1 mouse cellular context compared by ENCODE assay signal in the genomic region with DNA sequence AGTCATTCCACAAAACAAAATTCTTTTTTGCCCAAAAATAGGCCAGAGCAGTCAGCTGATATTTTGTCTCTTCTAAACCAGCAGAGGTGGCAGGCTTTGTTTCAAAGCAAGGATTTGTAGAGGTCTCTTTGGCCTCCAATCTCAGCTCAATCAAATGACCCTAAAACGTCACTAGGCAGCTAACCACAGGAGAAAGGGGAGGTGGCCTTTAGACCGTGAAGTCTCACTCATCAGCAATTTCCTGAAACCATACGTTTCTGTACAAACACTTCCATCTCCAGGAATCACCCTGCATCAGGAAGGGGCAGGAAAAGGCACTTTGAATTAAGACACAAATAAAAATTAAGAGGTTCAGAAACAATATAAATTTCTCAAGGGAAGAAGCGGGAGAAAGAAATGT.
A peak's percentile ranks its signal among the peaks of the same experiment; 100 is the strongest.
TF ChIP-seq lines count a peak whose summit lies in the region.

No protein-coding gene starts in this region.

TF ChIP-seq in CH12.LX, 34 proteins besides CTCF, POLR2A, EP300 and RAD21 (continued from another document):
- TF ChIP-seq TBP (conservative IDR thresholded peaks at IDR 0.05; ENCODE audit: low read depth, low read length) (peak; percentile 49; the same call in 1 of the 2 replicates), ELF1 (IDR thresholded peaks at IDR 0.05; ENCODE audit: low read depth, low read length) (0 out of 2 replicates have a peak, but pooled peaks have one; percentile 30)
